In genomic region chr2:52489840-52490239, GRCm38 (mm10) we compare ENCODE assay signal across 15 mouse cellular contexts.
"Had no signal": no experiment of that assay in that cellular context is flagged by ENCODE, and none has a peak within 500 bp of the region (broad histone marks: within the 10 kb centered on the region; RNA-seq: fewer than 3 reads in every experiment).

No protein-coding gene starts in this region.

- H3K4me2 ChIP-seq: limb, embryonic 12.5 days; liver, embryonic 13.5 days; lung, embryonic 15.5 days; midbrain, embryonic 12.5 days had no signal

- H3K9ac ChIP-seq: limb, embryonic 12.5 days; liver, embryonic 13.5 days; liver, postnatal 0 days; lung, embryonic 15.5 days; midbrain, embryonic 12.5 days had no signal

- H3K4me3 ChIP-seq: left cerebral cortex, adult 2 months; limb, embryonic 12.5 days; liver, embryonic 13.5 days; lung, embryonic 15.5 days; megakaryocyte, embryonic 14.5 days; midbrain, embryonic 12.5 days had no signal

- H3K9me3 ChIP-seq: limb, embryonic 12.5 days; liver, embryonic 13.5 days; lung, embryonic 15.5 days; megakaryocyte, embryonic 14.5 days; midbrain, embryonic 12.5 days had no signal

- H3K27me3 ChIP-seq: lung, embryonic 15.5 days; midbrain, embryonic 12.5 days had no signal

- H3K36me3 ChIP-seq: limb, embryonic 12.5 days; liver, embryonic 13.5 days; lung, embryonic 15.5 days; midbrain, embryonic 12.5 days had no signal

- H3K4me1 ChIP-seq: liver, embryonic 13.5 days; lung, embryonic 15.5 days; megakaryocyte, embryonic 14.5 days; midbrain, embryonic 12.5 days had no signal

- ATAC-seq: intestine, postnatal 0 days; liver, postnatal 0 days had no signal

- DNase-seq: kidney, postnatal 25 days; liver; liver, embryonic 13.5 days; liver, postnatal 0 days; lung, postnatal 14 days; right cerebral cortex, postnatal 4 days; spleen, adult 18-20 months; thymus, postnatal 36 days had no signal

- H3K27ac ChIP-seq: left cerebral cortex, adult 2 months; limb, embryonic 12.5 days; liver, embryonic 13.5 days; lung, embryonic 15.5 days; macrophage; midbrain, embryonic 12.5 days had no signal
